13 mouse cellular contexts compared by ENCODE assay signal in the genomic region with DNA sequence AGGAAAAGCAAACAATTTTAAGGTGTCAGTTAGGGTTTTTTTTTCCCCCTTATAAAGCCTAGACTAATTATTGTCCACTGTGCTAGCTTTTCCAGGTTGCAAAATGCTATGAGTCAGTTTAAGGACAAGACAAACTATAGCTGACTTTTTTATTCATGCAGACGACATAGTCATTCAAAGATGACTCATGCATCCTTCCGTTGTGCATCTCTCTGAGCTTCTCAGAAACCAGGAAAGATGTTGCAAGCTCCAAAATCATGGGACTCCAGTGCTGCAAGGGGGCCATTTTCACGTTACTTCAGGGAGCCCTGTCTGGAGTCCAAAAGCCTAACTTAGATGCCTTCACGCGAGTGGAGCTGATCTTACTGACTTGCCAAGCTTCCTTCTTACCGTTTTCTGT. TPM values are rescaled to one million over a fixed set of nuclear protein-coding genes. Genes with fewer than 3 reads are reported as not detected.
DNase-seq lines count a peak whose midpoint lies in the region.
"Had no signal": no experiment of that assay in that cellular context is flagged by ENCODE, and none has a peak within 500 bp of the region (broad histone marks: within the 10 kb centered on the region; RNA-seq: fewer than 3 reads in every experiment).

No protein-coding gene starts in this region.

- peak; percentile 11 for DNase-seq in layer of hippocampus, adult 9-11 months
- no peak for DNase-seq in layer of hippocampus, postnatal 25 days (ENCODE audit: extremely low spot score in 1 of 2, low spot score in 1 of 2)
- DNase-seq in 3T3-L1 (ENCODE audit: low read depth, low spot score) = peak; percentile 92
- peak; percentile 6 for DNase-seq in Muller cell, postnatal 12 days (ENCODE audit: inconsistent ontology term)
- DNase-seq in fibroblast of lung, adult 2 months (ENCODE audit: low read depth) = peak; percentile 53
- no peak for DNase-seq in cerebellum, adult 11-12 months
- no peak for DNase-seq in spleen, postnatal 36 days (ENCODE audit: low spot score in 2 of 2)
- DNase-seq: cerebellum, postnatal 36 days; kidney, postnatal 14 days; liver; thymus, adult 18-20 months had no signal

RNA-seq across cellular contexts. Expression of a gene that starts 33.8 kb away (rescaled TPM):
- not detected for total RNA-seq in layer of hippocampus, postnatal 25 days (2021)
- total RNA-seq: layer of hippocampus, postnatal 10 days; left cerebral cortex, postnatal 25 days had no signal

Comparison
In these comparisons a context has a peak if more than half of its experiments do, and no peak if none do; other contexts are left out.
1. DNase-seq: peak in layer of hippocampus, adult 9-11 months (single experiment), 3T3-L1 (single experiment), Muller cell, postnatal 12 days (single experiment) and fibroblast of lung, adult 2 months (single experiment); none in layer of hippocampus, postnatal 25 days (0 of 2), cerebellum, adult 11-12 months (single experiment) and spleen, postnatal 36 days (0 of 2).